Mouse (Mus musculus): Measurements from ENCODE around the gene Ccdc18.
"Not testable (repeated sequence)": the region's sequence is repeated elsewhere in the genome, so short reads cannot be mapped to it uniquely, and the experiment has no call there.

Ccdc18 gene

DNA sequence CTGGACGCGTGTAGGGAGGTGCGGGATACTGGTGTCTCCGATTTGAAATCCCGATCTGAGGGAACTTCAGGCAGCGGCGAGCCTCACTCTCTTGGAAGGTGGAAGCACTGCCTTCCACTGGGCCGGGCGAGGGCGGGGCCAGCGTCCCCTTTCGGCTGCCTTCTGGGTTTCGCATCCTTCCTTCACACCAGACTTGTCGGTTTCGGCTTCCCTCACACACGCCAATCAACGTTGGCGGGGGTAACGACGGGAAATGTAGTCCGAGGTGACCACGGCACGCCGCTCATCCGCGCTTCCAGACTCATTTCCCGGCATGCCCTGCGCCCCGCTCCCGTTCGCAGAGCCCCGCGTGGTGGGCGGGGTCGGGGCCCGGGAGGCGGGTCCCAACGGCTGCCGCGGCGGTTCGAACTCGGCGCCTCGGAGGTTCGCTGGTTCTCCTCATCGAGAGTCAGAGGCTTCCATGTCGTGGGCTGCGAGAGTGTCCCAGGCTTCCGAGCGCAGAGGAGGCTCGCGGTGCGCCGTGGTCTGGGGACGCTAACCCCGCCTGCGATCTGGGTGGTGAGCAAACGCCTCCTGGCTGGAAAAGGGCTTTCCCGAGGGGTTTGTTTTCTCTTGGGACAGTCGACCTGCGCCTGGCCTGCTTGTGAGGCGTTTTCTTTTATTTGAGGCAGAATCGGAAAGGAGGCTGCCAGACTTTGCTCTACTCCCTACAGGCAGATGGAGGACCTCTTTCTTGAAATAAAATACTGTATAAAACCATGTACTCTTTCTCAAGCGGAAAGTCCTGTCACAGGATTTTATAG, at the start of gene Ccdc18, which contains the start of gene Tmed5:
Gene Ccdc18, plus strand, starts transcription at position 435 of the 803 bp plus-strand sequence.
Gene Tmed5, minus strand, starts transcription at position 180 of the 803 bp plus-strand sequence.
- peak; percentile 100 for DNase-seq (ENCODE audit: low spot score)

DNA sequence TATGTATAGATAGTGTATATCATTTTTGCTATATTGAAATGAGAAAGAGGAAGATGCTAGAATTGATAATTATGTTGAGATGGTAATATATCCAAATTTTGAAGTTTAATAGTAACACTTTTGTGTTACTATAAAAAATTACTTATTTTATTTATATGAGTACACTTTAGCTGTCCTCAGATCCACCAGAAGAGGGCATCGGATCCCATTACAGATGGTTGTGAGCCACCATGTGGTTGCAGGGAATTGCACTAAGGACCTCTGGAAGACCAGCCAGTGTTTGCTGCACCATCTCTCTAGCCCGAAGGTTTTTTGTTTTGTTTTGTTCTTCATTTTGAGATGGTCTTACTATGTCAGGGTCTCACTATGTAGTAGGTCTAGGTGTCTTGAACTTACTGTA, 47.2 kb upstream of the Ccdc18 start:
- no peak for DNase-seq (ENCODE audit: low spot score)

DNA sequence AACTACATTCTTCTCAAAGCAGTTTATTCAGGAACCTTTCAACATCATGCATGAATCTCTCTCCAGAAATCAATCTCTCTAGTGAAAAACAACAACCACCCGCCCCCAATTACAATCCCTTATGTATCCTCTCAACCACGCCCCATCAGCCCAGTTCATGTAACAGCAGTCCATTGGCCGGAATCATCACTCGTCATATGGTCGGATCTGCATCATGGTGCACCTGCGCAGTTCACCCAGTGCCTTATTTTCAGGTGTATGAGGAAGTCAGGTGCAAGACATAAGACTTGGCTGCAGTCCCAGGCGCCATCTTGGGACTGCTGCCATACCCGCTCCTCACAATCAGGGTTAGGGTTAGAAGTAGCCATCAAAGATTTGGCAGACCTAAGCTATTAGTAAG, 39.9 kb upstream of the Ccdc18 start:
- not testable (repeated sequence) for DNase-seq (ENCODE audit: low spot score)

DNA sequence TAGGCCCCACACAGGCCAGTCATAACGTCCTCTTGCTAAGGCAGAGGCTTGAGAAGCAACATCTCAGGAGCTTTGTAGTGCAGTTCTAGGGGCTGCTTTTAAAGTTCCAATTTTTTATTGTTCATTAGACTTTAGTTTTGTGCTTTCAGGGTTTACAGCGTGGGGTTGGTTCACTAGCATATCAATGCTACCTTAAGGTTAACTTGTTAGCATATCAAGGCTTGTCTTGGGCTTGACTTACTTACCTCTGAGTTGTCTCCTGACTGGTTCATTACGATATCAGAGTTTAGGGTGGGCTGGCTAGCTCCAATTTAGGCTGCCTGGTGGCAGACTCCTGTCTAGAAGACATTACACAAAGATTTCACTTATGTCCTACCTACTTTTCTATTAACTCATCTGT, 35.0 kb upstream of the Ccdc18 start:
- no peak for DNase-seq (ENCODE audit: low spot score)

DNA sequence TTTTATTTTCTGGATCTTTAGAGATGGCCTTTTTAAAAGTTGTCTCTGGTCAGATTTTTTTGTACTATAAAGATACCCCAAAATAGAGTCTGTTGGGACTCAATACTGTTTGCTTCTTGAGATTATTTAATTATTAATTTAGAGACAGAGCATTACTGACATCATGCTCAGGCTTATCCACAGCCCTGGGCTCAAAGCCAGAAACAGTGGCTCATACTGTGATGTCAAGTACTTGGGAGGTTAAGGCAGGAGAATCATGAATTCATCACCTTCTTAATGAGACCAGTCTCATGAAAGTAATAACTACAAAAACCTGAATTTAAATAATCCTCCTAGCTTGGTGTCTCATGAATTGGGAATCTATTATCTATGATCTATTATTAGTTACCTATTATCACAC, 32.5 kb upstream of the Ccdc18 start:
- no peak for DNase-seq (ENCODE audit: low spot score)

DNA sequence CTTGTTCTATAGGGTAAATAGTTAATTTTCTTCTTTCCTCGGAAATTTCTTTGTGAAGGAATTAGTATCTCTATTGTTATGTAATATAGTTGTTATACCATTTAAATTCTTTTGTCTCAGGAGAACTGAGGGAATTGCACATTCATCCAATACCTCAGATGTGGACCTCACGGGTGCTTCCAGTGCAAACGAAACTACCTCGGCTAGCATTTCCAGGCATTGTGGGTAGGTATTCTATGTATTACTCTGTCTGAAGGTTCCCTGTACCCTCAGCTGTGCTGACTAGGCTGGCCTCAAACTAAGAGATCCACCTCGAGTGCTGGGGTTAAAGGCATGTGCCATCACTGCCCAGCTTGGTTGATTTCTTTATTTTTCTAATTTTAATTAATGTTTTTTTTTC, 28.4 kb upstream of the Ccdc18 start:
- DNase-seq (ENCODE audit: low spot score): no peak

DNA sequence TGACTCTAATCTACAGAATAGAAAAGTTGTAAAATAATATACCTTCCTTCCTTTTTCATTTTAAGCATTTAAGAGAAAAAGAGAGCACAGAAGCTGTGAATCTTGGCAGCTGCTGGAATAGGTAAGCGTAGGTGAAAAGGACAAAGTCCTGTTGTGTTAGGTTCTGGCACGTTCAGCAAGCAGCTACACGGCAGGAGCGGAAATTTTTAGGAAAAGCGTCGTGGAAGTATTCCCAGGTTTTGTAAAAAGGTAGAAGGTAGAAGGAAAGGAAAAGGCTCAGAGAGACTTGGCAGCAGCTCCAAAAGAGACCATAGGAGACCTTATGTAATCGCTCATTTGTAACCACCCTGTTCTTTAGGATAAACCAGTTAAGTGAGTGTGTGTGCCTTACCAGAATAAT, 23.3 kb upstream of the Ccdc18 start:
- DNase-seq (ENCODE audit: low spot score): no peak

DNA sequence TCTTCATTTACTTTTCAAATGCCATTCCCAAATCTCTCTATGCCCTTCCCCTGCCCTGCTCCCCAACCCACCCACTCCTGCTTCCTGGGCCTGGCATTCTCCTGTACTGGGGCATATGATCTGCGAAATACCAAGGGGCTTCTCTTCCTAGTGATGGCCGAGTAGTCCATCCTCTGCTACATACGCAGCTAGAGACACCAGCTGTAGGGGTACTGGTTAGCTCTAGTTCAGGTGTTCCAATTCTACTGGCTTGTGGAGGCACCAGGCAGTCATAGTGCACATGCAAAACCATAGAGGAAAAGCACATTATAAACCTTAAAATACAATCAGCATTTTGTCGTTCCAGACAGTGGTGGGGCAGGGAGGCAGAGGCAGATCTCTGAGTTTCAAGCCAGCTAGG, 15.0 kb upstream of the Ccdc18 start:
- no peak for DNase-seq (ENCODE audit: low spot score)

DNA sequence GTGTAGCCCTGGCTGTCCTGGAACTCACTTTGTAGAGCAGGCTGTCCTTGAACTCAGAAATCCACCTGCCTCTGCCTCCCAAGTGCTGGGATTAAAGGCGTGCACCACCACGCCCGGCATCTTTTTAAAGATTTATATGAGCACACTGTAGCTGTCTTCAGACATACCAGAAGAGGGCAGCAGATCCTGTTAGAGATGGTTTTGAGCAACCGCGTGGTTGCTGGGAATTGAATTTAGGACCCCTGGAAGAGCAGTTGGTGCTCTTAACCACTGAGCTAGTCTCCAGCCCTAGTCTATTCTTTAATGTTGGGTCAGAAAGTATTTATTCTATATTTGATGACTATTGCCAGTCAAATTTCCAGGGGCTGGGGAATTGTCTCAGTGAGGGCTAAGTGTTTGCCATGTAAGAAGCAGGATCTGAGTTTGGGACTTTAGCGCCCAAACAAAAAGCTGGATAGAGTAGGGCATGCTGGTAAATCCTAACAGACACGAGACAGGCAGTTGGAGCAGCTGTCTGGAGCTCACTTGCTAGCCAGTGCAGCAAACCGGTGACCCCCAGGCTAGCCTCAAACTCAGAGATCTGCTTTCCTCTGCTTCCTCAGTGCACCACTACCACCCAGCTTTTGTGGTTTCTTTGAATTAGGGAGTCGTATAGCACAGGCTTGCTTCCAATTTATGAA, 12.3 kb upstream of the Ccdc18 start:
- DNase-seq (ENCODE audit: low spot score): no peak

DNA sequence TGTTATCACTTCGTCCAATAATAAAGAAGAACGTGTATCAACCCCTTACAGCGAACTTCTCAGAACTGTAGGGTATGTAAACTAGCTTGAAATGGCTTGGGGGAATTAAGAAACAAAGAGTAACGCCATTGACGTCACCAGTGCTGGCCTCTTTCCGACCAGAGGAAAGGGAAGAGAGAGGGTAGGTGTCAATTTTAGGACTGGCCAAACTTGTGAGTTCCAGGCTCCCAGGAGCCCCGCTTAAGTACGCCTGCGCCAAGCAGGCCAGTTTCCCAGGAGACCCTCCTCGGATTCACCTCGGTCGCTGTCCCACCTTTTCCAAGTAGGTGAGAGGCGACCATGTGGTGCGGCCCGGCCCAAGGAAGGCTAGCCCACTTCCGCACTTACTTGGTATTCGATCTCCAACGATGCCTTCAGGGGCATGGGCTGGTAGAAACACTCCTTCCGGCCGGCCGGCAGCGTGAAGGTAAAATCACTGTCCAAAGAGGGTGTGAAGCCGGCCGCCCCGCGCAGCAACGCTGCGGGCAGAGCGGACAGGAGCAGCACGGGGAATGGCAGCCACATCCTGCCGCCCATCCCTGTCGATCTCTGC, 730 bp upstream of the Ccdc18 start:
- DNase-seq (ENCODE audit: low spot score): peak; percentile 64

DNA sequence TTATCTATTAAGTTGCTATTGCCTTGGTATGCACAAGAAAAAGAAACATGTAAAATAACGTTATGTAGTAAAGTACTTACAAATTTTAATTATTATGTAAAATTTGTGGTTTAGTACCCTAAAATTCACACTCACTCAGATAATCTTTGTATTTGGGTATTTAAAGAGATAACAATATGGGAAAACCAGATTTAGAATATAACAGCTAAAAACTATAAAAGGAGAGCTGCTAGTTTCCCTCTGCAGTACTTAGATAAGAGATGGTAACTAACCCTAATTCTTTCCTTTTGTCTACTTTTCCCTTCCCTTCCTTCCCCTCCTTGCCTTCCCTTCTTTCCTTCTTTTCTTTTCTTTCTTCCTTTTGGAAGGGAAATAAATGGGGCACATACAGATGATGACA, 19.9 kb downstream of the Ccdc18 start:
- DNase-seq (ENCODE audit: low spot score): no peak

DNA sequence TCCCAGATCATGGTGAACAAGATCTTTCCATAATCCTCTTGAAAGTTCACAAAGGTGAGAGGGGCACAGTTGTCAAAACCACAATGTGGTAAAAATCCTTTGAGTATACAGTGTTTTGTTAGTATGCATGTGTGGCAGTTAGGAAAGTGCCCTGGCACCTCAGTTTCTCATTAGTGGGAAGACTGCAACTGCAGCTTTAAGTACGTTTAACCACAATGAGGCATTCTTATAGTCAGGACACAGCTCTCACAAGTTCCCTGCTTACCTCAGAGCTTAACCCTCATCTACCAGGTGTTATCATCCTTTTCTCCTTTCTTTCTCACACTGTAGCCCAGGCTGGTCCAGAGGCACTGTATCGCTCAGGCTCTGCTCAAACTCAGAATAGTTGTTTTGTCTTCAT, 28.1 kb downstream of the Ccdc18 start:
- no peak for DNase-seq (ENCODE audit: low spot score)

DNA sequence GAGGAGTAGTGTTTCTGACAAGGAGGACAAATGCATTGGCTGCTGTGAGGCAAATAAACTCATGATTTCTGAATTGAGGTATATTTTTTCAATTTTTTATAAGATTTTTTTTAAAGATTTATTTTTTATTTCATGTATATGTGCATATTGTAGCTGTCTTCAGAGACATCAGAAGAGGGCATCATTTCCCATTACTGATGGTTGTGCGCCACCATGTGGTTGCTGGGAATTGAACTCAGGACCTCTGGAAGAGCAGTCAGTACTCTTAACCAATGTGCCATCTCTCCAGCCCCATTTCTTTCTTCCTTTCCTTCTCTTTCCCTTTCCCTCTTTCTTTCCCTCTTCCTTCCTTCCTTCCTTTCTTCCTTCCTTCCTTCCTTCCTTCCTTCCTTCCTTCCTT, 31.0 kb downstream of the Ccdc18 start:
- DNase-seq (ENCODE audit: low spot score): peak; percentile 41

DNA sequence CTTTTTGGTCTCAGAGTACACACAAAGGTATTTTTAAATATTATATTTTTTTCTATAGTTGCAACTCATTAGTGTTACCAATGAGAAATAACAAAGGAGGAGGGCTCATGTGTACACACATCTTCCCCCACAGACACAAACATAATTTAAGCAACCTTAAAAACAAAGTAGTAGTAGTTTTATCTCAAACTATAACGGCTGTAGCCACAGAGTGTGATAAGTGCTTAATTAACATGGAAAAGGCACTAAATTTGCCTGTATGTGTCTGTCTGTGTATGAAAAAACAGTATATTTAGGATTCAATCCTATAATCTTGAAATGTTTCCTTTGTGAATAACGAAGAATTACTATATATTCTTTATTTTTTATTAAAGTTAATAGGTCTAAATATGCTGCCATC, 51.4 kb downstream of the Ccdc18 start:
- no peak for DNase-seq (ENCODE audit: low spot score)

DNA sequence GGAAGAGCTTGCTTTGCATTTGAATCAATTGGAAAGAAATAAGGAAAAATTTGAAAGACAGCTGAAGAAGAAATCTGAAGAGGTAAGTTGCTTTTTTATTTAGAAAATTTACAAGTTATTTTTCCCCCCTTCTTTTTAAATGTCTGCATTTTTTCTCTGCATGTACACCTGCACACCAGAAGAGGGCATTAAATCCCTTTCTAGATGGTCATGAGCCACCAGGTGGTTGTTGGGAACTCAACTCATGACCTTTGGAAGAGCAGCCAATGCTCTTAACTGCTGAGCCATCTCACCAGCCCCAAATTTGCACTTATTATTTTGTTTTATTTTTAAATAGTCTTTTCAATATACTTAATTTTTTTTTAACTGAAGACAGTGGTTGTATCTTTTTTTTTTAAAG, 56.3 kb downstream of the Ccdc18 start:
- no peak for DNase-seq (ENCODE audit: low spot score)

DNA sequence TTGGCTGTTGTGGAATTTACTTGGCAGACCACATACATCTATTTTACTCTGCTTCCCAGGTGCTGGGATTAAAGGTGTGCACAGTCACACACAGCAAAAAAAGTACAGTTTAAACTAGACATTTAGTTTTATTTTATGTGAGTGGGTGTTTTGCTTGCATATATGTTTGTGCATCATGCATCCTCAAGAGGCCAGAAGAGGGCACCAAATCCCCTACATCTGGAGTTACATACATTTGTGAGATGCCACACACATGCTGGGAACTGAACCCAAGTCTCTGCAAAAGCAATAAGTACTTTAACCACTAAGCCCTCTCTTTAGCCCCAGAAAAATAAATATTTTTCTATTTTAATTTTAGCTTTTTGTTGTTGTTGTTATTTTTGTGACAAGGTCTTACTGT, 73.3 kb downstream of the Ccdc18 start:
- no peak for DNase-seq (ENCODE audit: low spot score)

DNA sequence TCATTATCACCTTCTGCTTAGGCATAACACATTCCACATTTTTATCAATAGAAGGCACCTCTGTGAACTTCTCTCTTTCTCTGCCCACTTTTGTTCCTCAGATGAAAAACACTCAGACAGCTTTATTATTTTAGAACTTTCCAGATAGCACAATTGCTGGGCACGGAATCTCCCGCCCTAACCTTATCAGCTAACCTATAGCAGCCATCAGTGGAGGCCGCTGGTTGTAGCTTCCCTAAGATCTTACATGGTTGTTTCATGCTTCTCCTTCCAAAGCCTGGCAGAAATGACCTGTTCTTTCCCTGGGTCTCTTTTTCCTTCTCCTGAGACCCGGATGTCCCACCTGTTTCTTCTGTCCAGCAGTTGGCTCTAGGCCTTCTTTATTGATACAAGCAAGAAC, 78.8 kb downstream of the Ccdc18 start:
- no peak for DNase-seq (ENCODE audit: low spot score)

DNA sequence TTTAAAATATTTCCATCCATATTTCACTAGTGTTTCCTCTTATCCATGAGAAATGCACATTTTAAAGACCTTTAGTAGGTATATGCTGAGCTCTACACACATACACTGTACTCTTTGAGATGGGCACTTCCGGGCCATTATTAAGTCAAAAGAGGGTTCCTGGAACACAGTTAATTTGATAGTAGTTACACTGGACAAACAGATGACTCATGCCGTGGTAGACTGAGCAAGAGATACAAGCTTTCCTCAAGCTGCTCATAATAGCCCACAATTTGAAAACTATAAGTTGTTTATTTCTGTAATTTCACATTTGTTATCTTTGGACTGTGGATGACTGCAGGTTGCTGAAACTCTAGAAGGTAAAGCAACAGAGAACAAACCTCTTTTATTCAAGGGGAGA, 82.3 kb downstream of the Ccdc18 start:
- DNase-seq (ENCODE audit: low spot score): no peak

DNA sequence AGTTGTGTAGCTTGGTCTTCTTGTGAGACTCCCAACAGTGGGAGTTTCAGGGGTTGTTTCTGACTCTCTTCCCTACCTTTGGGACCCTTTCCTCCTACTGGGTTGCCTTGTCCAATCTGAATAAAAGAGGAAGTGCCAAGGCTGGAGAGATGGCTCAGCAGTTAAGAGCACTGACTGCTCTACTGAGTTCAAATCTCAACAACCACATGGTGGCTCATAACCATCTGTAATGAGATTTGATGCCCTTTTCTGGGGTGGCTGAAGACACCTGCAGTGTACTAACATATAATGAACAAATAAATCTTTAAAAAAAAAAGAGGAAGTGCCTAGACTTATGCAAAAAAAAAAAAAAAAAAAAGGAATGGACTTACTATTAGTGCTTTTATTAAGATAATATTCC, 91.4 kb downstream of the Ccdc18 start:
- no peak for DNase-seq (ENCODE audit: low spot score)

DNA sequence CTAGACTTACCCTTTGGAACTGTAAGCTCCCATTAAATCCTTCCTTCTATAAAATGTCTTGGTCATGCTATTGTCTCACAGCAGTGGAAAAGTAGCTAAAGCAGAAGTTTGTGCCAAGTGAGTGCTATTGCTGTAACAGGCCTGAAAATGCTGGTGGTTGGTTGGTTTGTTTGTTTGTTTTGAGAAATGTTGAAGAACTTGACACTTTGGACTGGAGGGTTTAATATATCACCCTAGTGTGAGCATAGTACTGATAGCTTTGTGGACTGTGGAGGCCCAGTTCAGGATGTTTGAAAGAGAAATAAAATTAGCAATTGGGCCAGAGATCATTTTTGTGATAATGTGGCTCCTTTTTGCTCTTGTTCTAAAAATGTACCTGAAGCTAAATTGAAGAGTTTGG, 93.5 kb downstream of the Ccdc18 start:
- DNase-seq (ENCODE audit: low spot score): no peak

DNA sequence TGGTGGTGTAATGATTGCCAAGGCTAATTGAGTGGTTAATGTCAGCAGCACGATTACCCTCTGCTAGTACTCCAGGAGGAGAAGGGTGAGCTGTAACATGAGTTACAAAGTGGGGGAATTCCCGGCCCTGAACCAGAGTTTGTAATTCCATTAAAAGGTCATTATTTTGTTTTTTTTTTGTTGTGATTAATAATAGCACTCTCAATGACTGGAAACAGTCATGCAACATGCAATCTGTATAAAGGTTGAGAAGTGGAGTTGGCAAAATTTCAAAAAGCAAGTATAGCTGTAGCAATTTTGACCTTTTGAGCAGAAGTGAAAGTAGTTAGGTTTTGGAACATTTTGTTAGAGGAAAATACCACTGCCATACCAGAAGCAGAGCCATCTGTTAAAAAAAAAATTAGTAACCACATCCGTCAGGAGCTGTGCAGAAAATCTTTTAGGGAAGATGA, 113.7 kb downstream of the Ccdc18 start:
- DNase-seq (ENCODE audit: low spot score): no peak

DNA sequence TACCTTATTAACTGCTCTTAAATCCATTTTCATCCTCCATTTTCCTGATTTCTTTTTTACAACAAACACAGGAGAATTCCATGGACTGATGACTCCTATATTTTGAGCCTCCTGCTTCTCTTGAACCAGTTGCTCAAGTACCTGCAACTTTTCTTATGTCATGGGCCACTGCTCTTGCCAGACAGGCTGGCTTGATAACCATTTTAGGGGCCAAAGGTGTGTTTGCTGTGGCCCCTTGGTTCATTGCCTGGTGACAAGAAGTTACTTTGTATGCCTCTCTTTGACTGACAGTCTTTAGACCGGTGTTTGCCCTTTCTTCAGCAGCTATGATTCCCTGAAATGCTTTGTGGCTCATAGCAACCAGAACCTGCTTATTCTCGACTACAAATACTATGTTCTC, 117.4 kb downstream of the Ccdc18 start:
- no peak for DNase-seq (ENCODE audit: low spot score)

DNA sequence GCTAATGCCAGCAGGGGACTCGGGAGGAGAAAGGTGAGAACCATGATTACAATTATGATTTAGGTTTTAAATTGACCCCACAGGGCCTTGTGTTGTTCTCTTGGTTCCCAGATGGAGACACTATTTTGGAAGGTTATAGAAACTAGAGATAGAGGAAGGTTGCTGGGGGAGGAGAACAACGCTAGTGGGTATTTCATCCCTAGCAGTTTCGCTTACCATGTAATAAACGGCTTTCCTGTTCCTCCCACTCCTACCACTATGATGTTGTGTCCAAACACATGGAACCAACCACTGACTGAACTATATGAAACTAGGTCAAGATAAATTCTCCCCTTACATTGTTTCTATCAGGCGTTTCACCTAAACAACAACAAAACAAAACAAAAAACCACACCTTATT, 122.6 kb downstream of the Ccdc18 start:
- no peak for DNase-seq (ENCODE audit: low spot score)

All from embryo, embryonic 10 days (tissue).